Mouse (Mus musculus) heart, embryonic 15.5 days (tissue): Measurements from ENCODE around the gene Tsc22d4. TPM values are rescaled to one million over a fixed set of nuclear protein-coding genes. Genes with fewer than 3 reads are reported as not detected.

ENCODE experiments used
- ATAC-seq: fragments of 200-750 bp; cut with Nextera tagmentation; replicated peaks from 2 replicates; pipeline ENCODE4 v1.8.0; 2017; ENCODE audit warnings: low read depth, moderate TSS enrichment; ENCODE audit not compliant: insufficient number of reproducible peaks, insufficient read depth, low FRiP score
- H3K27ac ChIP-seq: fragments of 300-500 bp; sonication (generic); 2 replicates; pipeline ENCODE4 v1.5.1; 2015; ENCODE audit warnings: mild to moderate bottlenecking, inconsistent platforms
- H3K27me3 ChIP-seq: fragments of 300-500 bp; sonication (generic); 2 replicates; pipeline ENCODE4 v1.6.1; 2015; ENCODE audit warnings: inconsistent platforms
- H3K36me3 ChIP-seq: fragments of 300-500 bp; sonication (generic); 2 replicates; pipeline ENCODE4 v1.6.1; 2015; ENCODE audit warnings: mild to moderate bottlenecking, inconsistent platforms
- H3K4me1 ChIP-seq: fragments of 300-500 bp; sonication (generic); replicated peaks from 2 replicates; pipeline ENCODE4 v1.6.1; 2015; ENCODE audit warnings: inconsistent platforms
- H3K4me2 ChIP-seq: fragments of 300-500 bp; sonication (generic); 2 replicates; pipeline ENCODE4 v1.6.1; 2015; ENCODE audit warnings: inconsistent platforms, mild to moderate bottlenecking, moderate library complexity
- H3K4me3 ChIP-seq: fragments of 300-500 bp; sonication (generic); 2 replicates; pipeline ENCODE4 v1.5.1; 2015; ENCODE audit warnings: mild to moderate bottlenecking, inconsistent platforms
- H3K9ac ChIP-seq: fragments of 300-500 bp; sonication (generic); 2 replicates; pipeline ENCODE4 v1.6.1; 2015; ENCODE audit warnings: mild to moderate bottlenecking, inconsistent platforms
- H3K9me3 ChIP-seq: fragments of 300-500 bp; sonication (generic); replicated peaks from 2 replicates; pipeline ENCODE4 v1.6.1; 2016; ENCODE audit warnings: inconsistent platforms
- WGBS: fragments of 180-500 bp; shearing (Covaris S2); methylation state at CpG from one replicate; pipeline ENCODE4 v1.1.7; 2015; ENCODE audit warnings: mixed read lengths; 5-methylcytosine and 5-hydroxymethylcytosine counted together
- polyA plus RNA-seq: library from polyadenylated mRNA; unstranded; fragments of >200 nt; fragmentation: Nextera tagmentation; extraction: Ambion mirVana; gene quantifications from 2 replicates; pipeline ENCODE4 v1.2.1, GENCODE M21; 2015

Tsc22d4 gene
- polyA plus RNA-seq, 1 experiment from 2014 or later: 130 TPM

DNA sequence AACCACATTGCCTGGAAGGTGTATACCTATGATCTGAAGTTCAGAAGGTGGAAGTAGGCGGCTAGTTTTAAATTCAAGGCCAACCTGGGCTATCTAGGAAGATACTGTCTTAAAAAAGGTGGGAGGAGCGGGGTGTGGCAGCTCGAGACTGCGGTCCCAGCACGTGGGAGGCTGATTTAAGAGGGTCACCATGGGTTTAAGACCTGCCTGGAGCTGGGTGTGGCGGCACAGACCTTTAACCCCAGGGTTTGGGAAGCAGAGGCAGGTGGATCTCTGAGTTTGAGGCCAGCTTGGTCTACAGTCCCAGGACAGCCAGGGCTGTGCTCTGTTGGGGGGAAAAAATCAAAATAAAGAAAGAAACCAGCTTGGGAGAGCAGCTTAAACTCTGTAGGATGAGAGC, 6.5 kb downstream of the Tsc22d4 start:
- H3K4me1 ChIP-seq: peaks cover 75% of the 10 kb centered on the region
- ATAC-seq: no peak
- H3K9me3 ChIP-seq: no peaks in the 10 kb centered on the region
- peak overlapping the region; percentile 82 for H3K27ac ChIP-seq
- no peak overlapping the region for H3K4me3 ChIP-seq
- no peak overlapping the region for H3K4me2 ChIP-seq
- H3K27me3 ChIP-seq: no peaks in the 10 kb centered on the region
- H3K36me3 ChIP-seq: peaks cover 13% of the 10 kb centered on the region; the same call in 1 of the 2 replicates
- no peak overlapping the region for H3K9ac ChIP-seq
- 85% methylated on average over 6 of the region's 6 CpGs for WGBS

GRCm38 (mm10) chr5:137753111-137753832, 7.7 kb downstream of the Tsc22d4 start:
- Histone ChIP-seq H3K36me3 (peaks cover 19% of the 10 kb centered on the region), H3K27me3 (no peaks in the 10 kb centered on the region), H3K27ac (peak overlapping the region; percentile 59), H3K4me2 (peak overlapping the region; percentile 19; the same call in 1 of the 2 replicates), H3K4me3 (no peak overlapping the region), H3K9me3 (no peaks in the 10 kb centered on the region), H3K4me1 (peaks cover 79% of the 10 kb centered on the region), H3K9ac (0 out of 2 replicates have a peak overlapping the region, but pooled peaks have one; percentile 23)
- ATAC-seq: no peak
- 56% methylated on average over 13 of the region's 13 CpGs for WGBS

DNA sequence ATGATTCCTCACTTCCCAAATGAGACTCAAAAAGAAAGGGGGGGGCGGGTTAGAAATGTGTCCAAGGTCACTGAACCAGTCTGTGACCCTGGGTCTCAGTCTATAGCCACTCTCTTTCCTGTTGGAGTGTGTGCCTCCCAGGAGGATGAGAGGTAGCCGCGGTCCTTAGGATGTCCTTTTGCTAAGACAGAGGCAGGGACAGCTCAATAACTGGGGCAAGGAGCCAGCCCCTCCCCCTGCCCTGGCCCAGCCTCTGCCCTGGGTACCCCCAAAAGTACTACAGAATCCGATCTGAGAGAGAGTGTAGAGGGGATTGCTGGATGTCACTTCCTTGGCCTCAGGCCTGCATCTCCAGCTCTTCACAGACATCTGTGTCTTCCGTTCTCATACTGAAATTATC, 9.9 kb downstream of the Tsc22d4 start:
- H3K9me3 ChIP-seq: no peaks in the 10 kb centered on the region
- peak overlapping the region; percentile 74; the same call in 1 of the 2 replicates for H3K27ac ChIP-seq
- peaks cover 31% of the 10 kb centered on the region for H3K36me3 ChIP-seq
- 81% methylated on average over 5 of the region's 5 CpGs for WGBS
- no peak overlapping the region for H3K9ac ChIP-seq
- peaks cover 79% of the 10 kb centered on the region for H3K4me1 ChIP-seq
- no peak overlapping the region for H3K4me2 ChIP-seq
- no peak overlapping the region for H3K4me3 ChIP-seq
- no peaks in the 10 kb centered on the region for H3K27me3 ChIP-seq
- ATAC-seq: no peak

DNA sequence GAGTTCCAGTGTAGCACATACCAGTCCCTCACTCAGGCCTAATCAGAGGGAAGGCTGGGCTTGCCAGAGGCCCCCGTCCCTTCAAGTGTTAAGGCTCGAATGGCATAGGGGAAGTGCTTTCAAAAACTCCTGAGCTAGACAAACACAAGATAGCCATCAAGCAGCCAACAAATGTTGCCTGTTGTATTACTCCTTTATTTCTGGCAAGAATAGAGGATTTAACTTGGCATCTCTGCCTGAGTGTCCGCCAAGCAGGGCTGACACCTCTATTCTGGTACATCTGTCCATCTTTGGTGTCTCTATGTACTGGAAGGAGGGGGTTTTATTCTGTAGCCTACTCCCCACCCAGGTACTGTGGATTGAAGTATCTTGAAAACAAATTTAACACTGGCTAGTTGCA, 10.6 kb downstream of the Tsc22d4 start:
- H3K4me3 ChIP-seq: no peak overlapping the region
- H3K36me3 ChIP-seq: peaks cover 31% of the 10 kb centered on the region
- H3K4me2 ChIP-seq: no peak overlapping the region
- whole genome bisulfite sequencing: 47% methylated on average over 3 of the region's 3 CpGs
- ATAC-seq: no peak
- peak overlapping the region; percentile 74; the same call in 1 of the 2 replicates for H3K27ac ChIP-seq
- H3K27me3 ChIP-seq: no peaks in the 10 kb centered on the region
- no peaks in the 10 kb centered on the region for H3K9me3 ChIP-seq
- H3K9ac ChIP-seq: peak overlapping the region; percentile 1; the same call in 1 of the 2 replicates
- H3K4me1 ChIP-seq: peaks cover 73% of the 10 kb centered on the region

DNA sequence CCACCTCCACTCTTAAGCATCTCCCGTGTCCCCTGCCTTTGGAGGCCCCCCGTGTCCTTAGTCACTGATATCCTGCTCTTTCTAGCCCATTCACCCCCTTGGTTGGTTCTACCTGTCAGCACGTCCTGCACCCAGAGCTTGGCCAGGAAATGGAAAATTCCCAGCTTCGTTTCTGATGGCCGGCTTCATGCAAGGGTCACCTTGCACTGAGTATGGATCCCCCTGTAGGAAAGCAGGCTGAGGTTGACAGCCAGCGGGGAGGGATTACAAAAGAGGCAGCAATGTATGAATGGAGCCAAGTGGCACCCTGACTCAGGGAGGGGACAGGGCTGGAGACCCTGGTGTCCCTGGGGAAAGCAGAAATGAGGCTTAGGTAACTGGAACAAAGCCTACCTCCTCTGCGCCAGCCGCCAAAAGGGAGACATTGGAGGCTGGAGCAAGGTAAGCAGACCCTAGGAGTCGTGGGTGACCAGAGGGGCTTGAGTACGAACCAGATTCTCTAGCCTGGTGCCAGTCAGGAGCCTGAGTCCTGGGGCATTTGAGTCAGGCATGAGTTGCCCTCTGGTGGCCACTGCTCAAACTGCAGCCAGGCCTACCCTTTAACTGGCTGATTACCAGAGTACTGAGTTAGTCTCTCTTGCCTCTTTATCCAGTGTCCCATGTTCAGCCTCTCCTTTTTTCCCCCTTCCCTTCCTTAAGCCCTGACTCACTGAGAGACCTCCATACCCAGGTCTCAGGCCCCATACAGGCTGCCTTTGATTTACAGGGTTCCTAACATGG, 11.5 kb downstream of the Tsc22d4 start:
- Histone ChIP-seq H3K9me3 (no peaks in the 10 kb centered on the region), H3K9ac (no peak overlapping the region), H3K4me3 (no peak overlapping the region), H3K4me2 (peak overlapping the region; percentile 6; the same call in 1 of the 2 replicates), H3K27me3 (no peaks in the 10 kb centered on the region), H3K27ac (peak overlapping the region; percentile 74), H3K36me3 (peaks cover 24% of the 10 kb centered on the region), H3K4me1 (peaks cover 63% of the 10 kb centered on the region)
- WGBS: 32% methylated on average over 10 of the region's 10 CpGs
- peak; percentile 24; the same call in 1 of the 2 replicates for ATAC-seq

DNA sequence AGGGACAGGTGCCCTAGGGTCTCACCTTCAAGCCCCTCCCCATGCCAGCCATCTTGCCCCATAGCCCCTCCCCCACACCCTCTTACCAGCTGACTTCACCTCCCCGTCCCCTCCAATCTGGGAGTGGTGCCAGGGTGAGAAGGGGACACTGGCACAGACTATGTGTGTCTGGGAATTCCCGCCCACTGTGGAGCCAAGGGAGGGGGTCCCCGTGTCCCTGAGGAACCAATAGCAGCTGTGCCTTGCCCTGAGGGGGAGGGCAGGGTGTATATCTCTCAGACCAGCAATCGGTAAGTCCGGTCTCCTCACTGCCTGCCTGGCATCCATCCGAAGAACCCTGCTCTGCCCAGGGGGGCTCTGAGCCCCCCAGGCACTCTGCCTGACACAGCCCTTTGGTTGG, 12.4 kb downstream of the Tsc22d4 start:
- no peaks in the 10 kb centered on the region for H3K9me3 ChIP-seq

DNA sequence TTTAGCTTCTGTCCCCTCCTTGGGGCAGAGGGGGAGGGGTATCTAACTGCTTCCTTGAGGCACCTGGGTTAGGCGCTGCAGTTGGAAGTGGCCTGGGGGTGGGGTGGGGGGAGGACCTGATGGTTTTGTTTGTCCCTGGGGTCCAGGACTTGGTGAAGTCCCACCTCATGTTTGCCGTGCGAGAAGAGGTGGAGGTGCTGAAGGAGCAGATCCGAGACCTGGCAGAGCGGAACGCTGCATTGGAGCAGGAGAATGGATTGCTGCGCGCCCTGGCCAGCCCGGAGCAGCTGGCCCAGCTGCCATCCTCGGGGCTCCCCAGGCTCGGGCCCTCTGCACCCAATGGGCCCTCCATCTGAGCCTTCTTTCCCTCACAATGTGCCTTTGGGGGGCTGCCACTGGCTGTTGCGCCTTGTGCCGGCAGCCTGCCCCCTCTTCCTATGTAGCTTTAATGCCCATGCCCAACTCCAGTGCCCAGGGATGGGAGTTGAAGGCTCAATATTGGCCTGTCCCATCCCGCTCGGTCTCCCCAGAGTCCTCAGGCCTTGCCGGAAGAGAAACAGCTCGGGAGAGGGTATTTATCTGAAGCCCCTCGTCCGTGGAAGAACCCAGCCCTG, 13.5 kb downstream of the Tsc22d4 start:
- ATAC-seq: no peak

More for the DNA sequence above, 12.4 kb downstream of the Tsc22d4 start:
- peak overlapping the region; percentile 28; the same call in 1 of the 2 replicates for H3K9ac ChIP-seq
- 60% methylated on average over 6 of the region's 6 CpGs for WGBS
- H3K4me1 ChIP-seq: peaks cover 57% of the 10 kb centered on the region
- ATAC-seq: peak; percentile 65
- no peak overlapping the region for H3K4me3 ChIP-seq
- no peaks in the 10 kb centered on the region for H3K27me3 ChIP-seq
- H3K27ac ChIP-seq: peak overlapping the region; percentile 74
- 0 out of 2 replicates have a peak overlapping the region, but pooled peaks have one; percentile 6 for H3K4me2 ChIP-seq
- H3K36me3 ChIP-seq: peaks cover 18% of the 10 kb centered on the region

GRCm38 (mm10) chr5:137759971-137760412, 14.5 kb downstream of the Tsc22d4 start:
- ATAC-seq: peak; percentile 70
- Histone ChIP-seq H3K27ac (no peak overlapping the region; the same call in 1 of the 2 replicates), H3K36me3 (peaks cover 17% of the 10 kb centered on the region), H3K4me2 (no peak overlapping the region), H3K27me3 (no peaks in the 10 kb centered on the region), H3K4me1 (peaks cover 47% of the 10 kb centered on the region), H3K9me3 (no peaks in the 10 kb centered on the region), H3K4me3 (no peak overlapping the region), H3K9ac (no peak overlapping the region)
- WGBS: 52% methylated on average over 4 of the region's 4 CpGs

More for the DNA sequence above, 13.5 kb downstream of the Tsc22d4 start:
- Histone ChIP-seq H3K9ac (no peak overlapping the region), H3K4me2 (no peak overlapping the region), H3K36me3 (peaks cover 17% of the 10 kb centered on the region), H3K4me3 (no peak overlapping the region), H3K27me3 (no peaks in the 10 kb centered on the region), H3K27ac (no peak overlapping the region), H3K9me3 (no peaks in the 10 kb centered on the region), H3K4me1 (peaks cover 47% of the 10 kb centered on the region)
- 85% methylated on average over 19 of the region's 19 CpGs for WGBS

DNA sequence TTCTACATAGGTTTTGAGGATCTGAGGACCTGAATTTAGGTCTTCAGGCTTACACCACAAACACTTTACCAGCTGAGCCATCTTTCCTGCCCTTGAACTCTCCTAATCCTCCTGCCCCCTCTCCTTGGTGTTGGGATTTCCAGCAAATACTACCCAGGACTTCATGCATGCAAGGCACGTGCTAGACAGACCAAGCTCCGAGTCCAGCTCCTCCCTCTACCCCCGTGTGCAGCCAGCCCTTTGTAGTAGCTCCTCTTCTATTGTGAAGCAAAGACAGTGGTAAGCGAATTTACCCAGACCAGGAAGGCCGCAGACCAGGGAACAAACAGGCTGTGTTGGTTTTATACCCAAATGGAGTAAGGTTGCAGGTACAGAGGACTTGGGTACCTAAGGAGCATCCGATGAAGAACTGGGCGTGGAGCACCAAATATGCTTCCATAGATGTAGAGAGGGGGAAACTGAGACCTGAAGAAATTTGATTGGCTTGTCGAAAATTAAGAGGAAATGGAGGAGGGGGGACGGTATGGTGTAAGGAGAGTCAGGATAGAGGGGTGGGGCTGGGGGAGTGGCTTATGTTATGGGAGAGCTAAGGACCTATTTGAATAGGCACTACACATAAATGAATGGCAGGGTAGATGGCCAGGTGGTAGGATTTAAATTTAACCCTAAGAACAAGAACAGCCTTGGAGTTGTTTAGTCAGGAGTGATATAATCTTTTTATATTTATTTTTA, 19.2 kb downstream of the Tsc22d4 start:
- WGBS: 63% methylated on average over 9 of the region's 9 CpGs
- Histone ChIP-seq H3K4me2 (no peak overlapping the region), H3K4me1 (peaks cover 9% of the 10 kb centered on the region), H3K4me3 (no peak overlapping the region), H3K36me3 (no peaks in the 10 kb centered on the region), H3K27me3 (no peaks in the 10 kb centered on the region), H3K27ac (no peak overlapping the region), H3K9ac (no peak overlapping the region), H3K9me3 (no peaks in the 10 kb centered on the region)
- no peak for ATAC-seq

DNA sequence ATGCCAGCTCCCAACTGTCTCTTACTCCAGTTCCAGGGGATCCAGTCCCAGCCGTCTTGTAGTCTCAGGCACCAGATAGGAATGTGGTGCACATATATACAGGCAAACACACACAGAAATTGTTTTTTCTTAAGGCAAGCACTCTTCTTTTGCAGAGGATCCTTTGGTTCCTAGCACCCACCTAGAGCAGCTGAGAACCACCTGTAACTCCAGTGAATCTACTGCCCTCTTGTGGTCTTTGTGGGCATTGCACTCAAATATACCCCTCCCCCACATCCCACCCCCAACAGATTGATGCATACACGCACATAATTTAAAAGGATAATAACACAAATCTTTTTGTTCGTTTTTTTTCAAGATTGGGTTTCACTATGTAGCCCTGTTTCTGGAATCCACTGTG, 20.7 kb downstream of the Tsc22d4 start:
- no peaks in the 10 kb centered on the region for H3K36me3 ChIP-seq
- ATAC-seq: no peak
- H3K27me3 ChIP-seq: no peaks in the 10 kb centered on the region
- no peaks in the 10 kb centered on the region for H3K9me3 ChIP-seq
- H3K27ac ChIP-seq: no peak overlapping the region
- no peak overlapping the region for H3K9ac ChIP-seq
- H3K4me1 ChIP-seq: peaks cover 3% of the 10 kb centered on the region; the same call in 1 of the 2 replicates
- WGBS: 56% methylated on average over 3 of the region's 3 CpGs
- H3K4me2 ChIP-seq: no peak overlapping the region
- no peak overlapping the region for H3K4me3 ChIP-seq
